Mouse (Mus musculus): ENCODE measurements at regions not wholly inside any gene's neighbourhood (a gene's known extent, or its start where the extent isn't known, plus 50 kb on each side); places are given as distances from the start of the nearest gene placed in this dataset.
A peak's percentile ranks its signal among the peaks of the same experiment; 100 is the strongest.

DNA sequence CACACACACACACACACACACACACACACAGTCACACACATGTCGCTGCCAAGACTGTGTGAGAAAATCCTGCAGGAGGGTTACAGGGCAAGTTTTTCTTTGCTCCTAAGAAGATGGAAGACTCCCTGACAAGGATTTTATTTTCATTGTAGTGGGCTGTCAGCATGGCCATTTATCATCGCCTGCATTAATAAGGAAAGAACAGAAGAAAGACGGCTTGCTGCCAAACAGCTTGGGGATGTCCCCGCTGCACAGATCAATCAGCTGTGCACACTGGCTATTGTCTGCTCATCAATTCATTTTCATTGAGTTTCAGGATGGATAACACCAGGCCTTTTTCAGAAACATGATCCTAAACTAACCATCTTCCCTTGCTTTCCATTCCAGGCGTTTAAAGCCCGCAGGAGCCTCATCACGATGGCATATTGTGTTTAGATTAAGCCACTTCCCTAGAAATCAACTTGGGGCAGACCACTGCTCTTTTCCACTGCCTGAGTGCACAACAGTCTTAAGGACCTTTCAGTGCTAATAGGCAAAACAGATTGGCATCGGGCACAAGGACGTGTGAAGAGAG is 213.1 kb upstream of the Crbn start:
- Histone ChIP-seq H3K79me3 (ENCODE audit: low read depth) (no peaks in the 10 kb centered on the region), H3K79me2 (ENCODE audit: control insufficient read depth, insufficient read depth) (no peaks in the 10 kb centered on the region), H3K27me3 (ENCODE audit: control insufficient read depth, insufficient read depth, insufficient read length) (no peaks in the 10 kb centered on the region), H3ac (ENCODE audit: control insufficient read depth, insufficient read length, low read depth) (no peak overlapping the region), H3K4me3 (ENCODE audit: insufficient read depth, poor library complexity, severe bottlenecking) (no peak overlapping the region), H3K36me3 (ENCODE audit: control insufficient read depth, insufficient read depth) (no peaks in the 10 kb centered on the region)
- no peak for TF ChIP-seq MYOD1 (IDR thresholded peaks at IDR 0.05; ENCODE audit: control insufficient read depth, insufficient read length, low read depth)
- TF ChIP-seq CEBPB (IDR thresholded peaks at IDR 0.05; ENCODE audit: low read depth), result no peak
- no peak for TF ChIP-seq MYOG (IDR thresholded peaks at IDR 0.05; ENCODE audit: control insufficient read depth, extremely low read depth, insufficient read length)
- TF ChIP-seq CTCF (IDR thresholded peaks at IDR 0.05; ENCODE audit: control insufficient read depth, insufficient read depth, insufficient read length), result no peak

DNA sequence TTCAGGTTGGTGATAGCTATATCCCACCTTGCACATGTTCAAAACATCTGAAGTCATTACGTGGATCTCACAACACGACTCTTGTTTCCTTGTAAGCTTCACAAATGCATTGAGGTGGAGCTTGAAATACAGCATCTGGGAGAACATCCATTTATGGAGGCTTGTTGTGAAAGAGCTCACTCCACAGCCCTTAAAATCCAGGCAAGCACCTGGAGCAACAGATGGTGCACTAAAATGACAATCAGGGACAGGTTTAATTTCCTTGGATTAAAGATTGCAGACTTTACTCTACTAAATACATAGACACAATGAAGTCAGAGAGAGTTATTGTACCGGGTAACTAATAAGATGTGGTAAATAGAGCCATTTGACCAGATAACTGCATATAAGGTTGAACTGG is 219.2 kb upstream of the Crbn start:
- no peak for TF ChIP-seq CTCF (IDR thresholded peaks at IDR 0.05; ENCODE audit: control insufficient read depth, insufficient read depth, insufficient read length)
- TF ChIP-seq MYOG (IDR thresholded peaks at IDR 0.05; ENCODE audit: control insufficient read depth, extremely low read depth, insufficient read length), result no peak
- TF ChIP-seq MYOD1 (IDR thresholded peaks at IDR 0.05; ENCODE audit: control insufficient read depth, insufficient read length, low read depth), result no peak
- no peak for TF ChIP-seq MAX (IDR thresholded peaks at IDR 0.05)
- no peak for TF ChIP-seq USF1 (IDR thresholded peaks at IDR 0.05; ENCODE audit: low read depth)
- TF ChIP-seq CEBPB (IDR thresholded peaks at IDR 0.05; ENCODE audit: low read depth), result no peak
- no peak for TF ChIP-seq FOSL1 (IDR thresholded peaks at IDR 0.05; ENCODE audit: insufficient read depth, low read length, poor library complexity, severe bottlenecking)
- no peaks in the 10 kb centered on the region for H3K27me3 ChIP-seq (ENCODE audit: control insufficient read depth, insufficient read depth, insufficient read length)

DNA sequence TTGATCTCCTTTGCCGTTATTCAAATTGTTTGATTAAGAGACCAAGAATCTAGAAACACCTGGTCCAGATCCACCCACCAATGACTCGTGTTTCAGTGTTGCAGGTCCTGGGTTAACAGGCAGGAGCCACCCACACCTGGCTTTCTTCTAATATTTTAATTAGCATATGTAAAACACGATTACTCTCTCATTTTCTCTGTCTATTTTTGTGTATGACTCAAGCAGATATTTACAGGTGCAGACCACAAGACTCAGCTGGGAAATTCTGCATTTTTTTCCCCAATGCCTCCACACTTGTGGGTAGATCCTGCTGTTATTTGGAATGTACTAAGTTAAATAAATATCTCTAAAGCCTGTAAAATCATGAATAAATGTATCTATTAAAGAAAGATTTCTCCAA is 245.3 kb upstream of the Crbn start:
- Histone ChIP-seq H3K79me2 (ENCODE audit: control insufficient read depth, insufficient read depth) (no peaks in the 10 kb centered on the region), H3ac (ENCODE audit: control insufficient read depth, insufficient read length, low read depth) (no peak overlapping the region), H3K36me3 (ENCODE audit: control insufficient read depth, insufficient read depth) (no peaks in the 10 kb centered on the region), H3K4me3 (ENCODE audit: insufficient read depth, poor library complexity, severe bottlenecking) (no peak overlapping the region), H3K27me3 (ENCODE audit: control insufficient read depth, insufficient read depth, insufficient read length) (no peaks in the 10 kb centered on the region), H3K79me3 (ENCODE audit: low read depth) (no peaks in the 10 kb centered on the region)
- TF ChIP-seq CTCF (IDR thresholded peaks at IDR 0.05; ENCODE audit: control insufficient read depth, insufficient read depth, insufficient read length) (no peak), MYOD1 (IDR thresholded peaks at IDR 0.05; ENCODE audit: control insufficient read depth, insufficient read length, low read depth) (no peak), MYOG (IDR thresholded peaks at IDR 0.05; ENCODE audit: control insufficient read depth, extremely low read depth, insufficient read length) (no peak), FOSL1 (IDR thresholded peaks at IDR 0.05; ENCODE audit: insufficient read depth, low read length, poor library complexity, severe bottlenecking) (no peak), USF1 (IDR thresholded peaks at IDR 0.05; ENCODE audit: low read depth) (no peak), MAX (IDR thresholded peaks at IDR 0.05) (no peak), CEBPB (IDR thresholded peaks at IDR 0.05; ENCODE audit: low read depth) (no peak)

More for the DNA sequence above, 219.2 kb upstream of the Crbn start:
- Histone ChIP-seq H3K4me3 (ENCODE audit: insufficient read depth, poor library complexity, severe bottlenecking) (no peak overlapping the region), H3ac (ENCODE audit: control insufficient read depth, insufficient read length, low read depth) (no peak overlapping the region), H3K79me2 (ENCODE audit: control insufficient read depth, insufficient read depth) (no peaks in the 10 kb centered on the region), H3K36me3 (ENCODE audit: control insufficient read depth, insufficient read depth) (no peaks in the 10 kb centered on the region), H3K79me3 (ENCODE audit: low read depth) (no peaks in the 10 kb centered on the region)

DNA sequence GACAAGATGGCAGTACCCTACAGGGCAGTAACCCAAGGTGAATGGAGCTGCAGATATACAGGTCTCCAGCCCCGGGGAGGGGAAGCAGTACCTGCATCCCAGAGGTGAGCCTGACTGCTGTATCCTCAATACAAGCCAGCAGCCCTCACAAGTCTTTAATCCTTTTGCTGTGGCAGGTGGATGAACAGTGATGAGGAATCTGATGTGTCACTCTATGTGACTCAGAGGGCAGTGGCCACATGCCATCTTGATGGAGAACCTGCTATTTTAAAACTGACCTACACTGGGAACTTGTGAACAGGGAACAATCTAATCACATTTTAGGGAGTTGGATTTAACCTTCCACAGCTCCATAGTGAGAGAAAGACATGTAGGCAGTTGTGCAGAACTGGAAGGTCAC is 251.7 kb upstream of the Crbn start:
- no peaks in the 10 kb centered on the region for H3K36me3 ChIP-seq (ENCODE audit: control insufficient read depth, insufficient read depth)
- H3ac ChIP-seq (ENCODE audit: control insufficient read depth, insufficient read length, low read depth), result no peak overlapping the region
- H3K27me3 ChIP-seq (ENCODE audit: control insufficient read depth, insufficient read depth, insufficient read length), result no peaks in the 10 kb centered on the region
- no peak for TF ChIP-seq MYOG (IDR thresholded peaks at IDR 0.05; ENCODE audit: control insufficient read depth, extremely low read depth, insufficient read length)
- TF ChIP-seq MYOD1 (IDR thresholded peaks at IDR 0.05; ENCODE audit: control insufficient read depth, insufficient read length, low read depth), result peak; percentile 82
- no peak overlapping the region for H3K4me3 ChIP-seq (ENCODE audit: insufficient read depth, poor library complexity, severe bottlenecking)
- H3K79me2 ChIP-seq (ENCODE audit: control insufficient read depth, insufficient read depth), result no peaks in the 10 kb centered on the region
- no peaks in the 10 kb centered on the region for H3K79me3 ChIP-seq (ENCODE audit: low read depth)

DNA sequence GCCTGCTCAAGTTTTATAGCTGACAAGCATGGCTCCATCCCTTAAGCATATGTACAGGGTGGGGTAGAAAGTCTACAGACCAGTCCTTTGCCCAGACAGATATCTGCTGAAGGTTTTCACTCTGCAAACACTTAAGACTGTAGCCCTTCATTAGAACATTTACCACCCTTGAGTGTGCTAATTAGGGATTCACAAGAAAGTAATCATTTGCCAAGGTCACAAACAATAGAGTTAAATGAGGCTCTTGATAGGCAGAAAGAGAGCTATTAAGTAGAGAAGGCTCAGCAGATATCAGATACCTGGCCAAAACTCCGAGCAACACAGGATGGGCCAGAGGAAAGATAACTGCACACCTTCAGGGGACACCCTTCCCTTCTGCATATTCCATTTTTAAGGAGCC is 252.3 kb upstream of the Crbn start:
- Histone ChIP-seq H3K36me3 (ENCODE audit: control insufficient read depth, insufficient read depth) (no peaks in the 10 kb centered on the region), H3K79me3 (ENCODE audit: low read depth) (no peaks in the 10 kb centered on the region), H3ac (ENCODE audit: control insufficient read depth, insufficient read length, low read depth) (no peak overlapping the region), H3K27me3 (ENCODE audit: control insufficient read depth, insufficient read depth, insufficient read length) (no peaks in the 10 kb centered on the region), H3K79me2 (ENCODE audit: control insufficient read depth, insufficient read depth) (no peaks in the 10 kb centered on the region), H3K4me3 (ENCODE audit: insufficient read depth, poor library complexity, severe bottlenecking) (no peak overlapping the region)
- TF ChIP-seq CTCF (IDR thresholded peaks at IDR 0.05; ENCODE audit: control insufficient read depth, insufficient read depth, insufficient read length), result no peak
- no peak for TF ChIP-seq MAX (IDR thresholded peaks at IDR 0.05)
- TF ChIP-seq USF1 (IDR thresholded peaks at IDR 0.05; ENCODE audit: low read depth), result no peak
- TF ChIP-seq FOSL1 (IDR thresholded peaks at IDR 0.05; ENCODE audit: insufficient read depth, low read length, poor library complexity, severe bottlenecking), result no peak
- no peak for TF ChIP-seq MYOD1 (IDR thresholded peaks at IDR 0.05; ENCODE audit: control insufficient read depth, insufficient read length, low read depth)
- no peak for TF ChIP-seq MYOG (IDR thresholded peaks at IDR 0.05; ENCODE audit: control insufficient read depth, extremely low read depth, insufficient read length)
- no peak for TF ChIP-seq CEBPB (IDR thresholded peaks at IDR 0.05; ENCODE audit: low read depth)

DNA sequence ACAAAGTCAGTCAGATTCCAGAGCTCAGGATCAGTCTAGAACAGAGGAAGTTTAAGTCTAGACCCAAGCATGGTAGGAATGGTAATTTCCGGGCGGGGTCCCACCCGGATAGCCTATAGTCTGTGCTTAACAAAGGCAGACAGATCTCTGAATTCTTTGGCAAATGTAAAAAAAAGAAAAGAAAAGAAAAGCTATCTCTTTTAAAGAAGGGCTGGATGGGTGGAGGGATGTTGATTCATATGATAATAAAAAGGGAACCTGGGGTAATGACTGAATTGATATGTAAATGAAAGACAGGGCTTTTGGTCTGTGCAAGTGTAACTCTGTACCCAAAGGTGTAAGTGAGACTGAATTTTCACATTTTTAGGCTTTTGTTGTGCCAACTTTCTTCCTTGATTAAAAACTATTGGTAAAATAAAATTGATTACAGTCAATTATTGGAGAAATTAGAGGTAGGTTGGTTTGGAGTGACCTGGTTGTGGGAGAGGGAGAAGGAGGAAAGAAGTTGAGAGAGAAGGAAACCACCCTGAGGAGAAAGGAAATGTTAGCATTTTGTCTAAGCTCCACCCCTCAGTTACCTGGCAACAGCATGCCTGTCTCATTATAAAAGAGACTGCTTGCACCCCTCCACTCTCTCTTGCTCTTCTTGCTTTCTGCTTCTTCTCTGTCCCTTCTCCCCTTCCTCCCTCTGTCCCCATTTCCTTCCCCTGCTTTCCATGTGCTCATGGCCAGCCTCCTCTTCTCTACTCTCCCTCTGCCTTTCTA is 259.3 kb upstream of the Crbn start:
- Histone ChIP-seq H3K27me3 (ENCODE audit: control insufficient read depth, insufficient read depth, insufficient read length) (no peaks in the 10 kb centered on the region), H3K4me3 (ENCODE audit: insufficient read depth, poor library complexity, severe bottlenecking) (no peak overlapping the region), H3K79me3 (ENCODE audit: low read depth) (no peaks in the 10 kb centered on the region), H3ac (ENCODE audit: control insufficient read depth, insufficient read length, low read depth) (no peak overlapping the region), H3K79me2 (ENCODE audit: control insufficient read depth, insufficient read depth) (no peaks in the 10 kb centered on the region), H3K36me3 (ENCODE audit: control insufficient read depth, insufficient read depth) (no peaks in the 10 kb centered on the region)
- TF ChIP-seq USF1 (IDR thresholded peaks at IDR 0.05; ENCODE audit: low read depth) (no peak), FOSL1 (IDR thresholded peaks at IDR 0.05; ENCODE audit: insufficient read depth, low read length, poor library complexity, severe bottlenecking) (no peak), MYOG (IDR thresholded peaks at IDR 0.05; ENCODE audit: control insufficient read depth, extremely low read depth, insufficient read length) (no peak), MAX (IDR thresholded peaks at IDR 0.05) (no peak), CTCF (IDR thresholded peaks at IDR 0.05; ENCODE audit: control insufficient read depth, insufficient read depth, insufficient read length) (no peak), MYOD1 (IDR thresholded peaks at IDR 0.05; ENCODE audit: control insufficient read depth, insufficient read length, low read depth) (no peak), CEBPB (IDR thresholded peaks at IDR 0.05; ENCODE audit: low read depth) (no peak)

Data from C2C12 (cell line).